Mouse (Mus musculus) adrenal gland, adult 2 months (tissue): ENCODE results near the gene Gm10961. TPM values are rescaled to one million over a fixed set of nuclear protein-coding genes. Genes with fewer than 3 reads are reported as not detected.
"Not testable (repeated sequence)": the region's sequence is repeated elsewhere in the genome, so short reads cannot be mapped to it uniquely, and the experiment has no call there.

ENCODE experiments used
- DNase-seq: peaks from one replicate; pipeline ENCODE4 v3.0.0; 2021
- polyA plus RNA-seq: library from polyadenylated mRNA; depleted of rRNA; stranded (reverse); fragments of >200 nt; gene quantifications from 2 replicates; pipeline ENCODE4 v1.2.3, GENCODE M21; 2012
- total RNA-seq, 2 experiments: library from RNA; stranded (reverse); gene quantifications; 2 replicates each; pipeline ENCODE4 v1.2.3; 2021

Gm10961 gene
- total and polyA plus RNA-seq, 3 experiments, result not detected

- peak; percentile 57 for DNase-seq
Observed at GRCm38 (mm10) chr3:107612902-107613525, 18.1 kb upstream of the Gm10961 start.

GRCm38 (mm10) chr3:107617800-107618199 lies 13.3 kb upstream of the Gm10961 start:
- DNase-seq, result no peak

GRCm38 (mm10) chr3:107619911-107620310 lies 11.2 kb upstream of the Gm10961 start:
- DNase-seq, result no peak

- DNase-seq, result no peak
Observed at GRCm38 (mm10) chr3:107621286-107622075, 9.6 kb upstream of the Gm10961 start.

- DNase-seq, result no peak
Observed at GRCm38 (mm10) chr3:107622537-107622936, 8.6 kb upstream of the Gm10961 start.

GRCm38 (mm10) chr3:107624424-107624823 lies 6.7 kb upstream of the Gm10961 start:
- DNase-seq, result no peak

- no peak for DNase-seq
Observed at GRCm38 (mm10) chr3:107625536-107625935, 5.6 kb upstream of the Gm10961 start.

GRCm38 (mm10) chr3:107626751-107627150 lies 4.4 kb upstream of the Gm10961 start:
- no peak for DNase-seq

GRCm38 (mm10) chr3:107627641-107628040 lies 3.5 kb upstream of the Gm10961 start:
- no peak for DNase-seq

GRCm38 (mm10) chr3:107628551-107628950 lies 2.6 kb upstream of the Gm10961 start:
- DNase-seq, result no peak

- no peak for DNase-seq
Observed at GRCm38 (mm10) chr3:107629411-107629810, 1.7 kb upstream of the Gm10961 start.

- peak; percentile 94 for DNase-seq
Observed at GRCm38 (mm10) chr3:107631523-107631958, 419 bp downstream of the Gm10961 start, which contains the start of gene Strip1. TSS of gene Strip1 (minus strand) at chr3:107631694.

- DNase-seq, result no peak
Observed at GRCm38 (mm10) chr3:107632786-107633185, 1.7 kb downstream of the Gm10961 start.

- no peak for DNase-seq
Observed at GRCm38 (mm10) chr3:107633906-107634305, 2.8 kb downstream of the Gm10961 start.

- DNase-seq, result no peak
Observed at GRCm38 (mm10) chr3:107635836-107636235, 4.7 kb downstream of the Gm10961 start.

GRCm38 (mm10) chr3:107636236-107636635 lies 5.1 kb downstream of the Gm10961 start:
- DNase-seq, result no peak

- DNase-seq, result no peak
Observed at GRCm38 (mm10) chr3:107637606-107638172, 6.6 kb downstream of the Gm10961 start.

GRCm38 (mm10) chr3:107646947-107647346 lies 15.8 kb downstream of the Gm10961 start:
- no peak for DNase-seq

GRCm38 (mm10) chr3:107650276-107650675 lies 19.2 kb downstream of the Gm10961 start:
- not testable (repeated sequence) for DNase-seq

- no peak for DNase-seq
Observed at GRCm38 (mm10) chr3:107652968-107653367, 21.8 kb downstream of the Gm10961 start.

- no peak for DNase-seq
Observed at GRCm38 (mm10) chr3:107654861-107655260, 23.7 kb downstream of the Gm10961 start.

GRCm38 (mm10) chr3:107655491-107655890 lies 24.4 kb downstream of the Gm10961 start:
- no peak for DNase-seq

GRCm38 (mm10) chr3:107656151-107656550 lies 25.0 kb downstream of the Gm10961 start:
- DNase-seq, result no peak
